Mouse (Mus musculus) midbrain, embryonic 12.5 days (tissue): Measurements from ENCODE around the gene Gng13. TPM values are rescaled to one million over a fixed set of nuclear protein-coding genes. Genes with fewer than 3 reads are reported as not detected.

Experiments used
- ATAC-seq: fragments of 200-750 bp; cut with Nextera tagmentation; 2 replicates; pipeline ENCODE4 v1.8.0; 2017; ENCODE audit warnings: low read depth, moderate TSS enrichment, moderate library complexity; ENCODE audit not compliant: low FRiP score
- H3K27ac ChIP-seq: fragments of 300-500 bp; sonication (generic); replicated peaks from 2 replicates; pipeline ENCODE4 v1.5.1; 2016; ENCODE audit warnings: mild to moderate bottlenecking
- H3K27me3 ChIP-seq: fragments of 300-500 bp; sonication (generic); 2 replicates; pipeline ENCODE4 v1.6.1; 2016; ENCODE audit warnings: mild to moderate bottlenecking
- H3K36me3 ChIP-seq: fragments of 300-500 bp; sonication (generic); 2 replicates; pipeline ENCODE4 v1.6.1; 2016
- H3K4me1 ChIP-seq: fragments of 300-500 bp; sonication (generic); 2 replicates; pipeline ENCODE4 v1.6.1; 2016
- H3K4me2 ChIP-seq: fragments of 300-500 bp; sonication (generic); replicated peaks from 2 replicates; pipeline ENCODE4 v1.6.1; 2016; ENCODE audit warnings: mild to moderate bottlenecking, moderate library complexity
- H3K4me3 ChIP-seq: fragments of 300-500 bp; sonication (generic); 2 replicates; pipeline ENCODE4 v1.5.1; 2016; ENCODE audit warnings: mild to moderate bottlenecking
- H3K9ac ChIP-seq: fragments of 300-500 bp; sonication (generic); replicated peaks from 2 replicates; pipeline ENCODE4 v1.6.1; 2016; ENCODE audit warnings: mild to moderate bottlenecking, moderate library complexity
- H3K9me3 ChIP-seq: fragments of 300-500 bp; sonication (generic); 2 replicates; pipeline ENCODE4 v1.6.1; 2016; ENCODE audit warnings: mild to moderate bottlenecking
- WGBS: fragments of 180-500 bp; shearing (Covaris S2); methylation state at CpG from one replicate; pipeline ENCODE4 v1.1.7; 2016; 5-methylcytosine and 5-hydroxymethylcytosine counted together
- polyA plus RNA-seq: library from polyadenylated mRNA; unstranded; fragments of >200 nt; fragmentation: Nextera tagmentation; extraction: Ambion mirVana; gene quantifications from 2 replicates; pipeline ENCODE4 v1.2.1, GENCODE M21; 2016

Gng13 gene
- polyA plus RNA-seq, 1 experiment from 2014 or later: 1.5 TPM

GRCm38 (mm10) chr17:25711136-25711535 lies 5.8 kb upstream of the Gng13 start:
- no peaks in the 10 kb centered on the region for H3K36me3 ChIP-seq
- no peak overlapping the region for H3K9ac ChIP-seq
- no peak overlapping the region for H3K4me2 ChIP-seq
- peaks cover 14% of the 10 kb centered on the region for H3K27me3 ChIP-seq
- no peak for ATAC-seq
- 84% methylated on average over 4 of the region's 4 CpGs for WGBS
- no peak overlapping the region for H3K4me3 ChIP-seq
- no peaks in the 10 kb centered on the region for H3K4me1 ChIP-seq
- no peaks in the 10 kb centered on the region for H3K9me3 ChIP-seq
- no peak overlapping the region for H3K27ac ChIP-seq

GRCm38 (mm10) chr17:25715627-25716026 lies 1.3 kb upstream of the Gng13 start:
- WGBS: 57% methylated on average over 3 of the region's 3 CpGs
- peaks cover 39% of the 10 kb centered on the region for H3K27me3 ChIP-seq

GRCm38 (mm10) chr17:25716130-25716529 lies 841 bp upstream of the Gng13 start:
- 5% methylated on average over 6 of the region's 6 CpGs for WGBS
- H3K27me3 ChIP-seq: peaks cover 39% of the 10 kb centered on the region
- no peak for ATAC-seq

More at GRCm38 (mm10) chr17:25715627-25716026, 1.3 kb upstream of the Gng13 start:
- Histone ChIP-seq H3K4me1 (peaks cover 11% of the 10 kb centered on the region), H3K9me3 (no peaks in the 10 kb centered on the region), H3K4me2 (no peak overlapping the region), H3K36me3 (peaks cover 14% of the 10 kb centered on the region), H3K9ac (no peak overlapping the region), H3K4me3 (no peak overlapping the region), H3K27ac (no peak overlapping the region)
- no peak for ATAC-seq

GRCm38 (mm10) chr17:25717691-25718090 lies 720 bp downstream of the Gng13 start:
- peak overlapping the region; percentile 41 for H3K4me3 ChIP-seq
- H3K4me2 ChIP-seq: peak overlapping the region; percentile 67
- peak overlapping the region; percentile 41; the same call in 1 of the 2 replicates for H3K9ac ChIP-seq
- H3K27ac ChIP-seq: no peak overlapping the region
- H3K36me3 ChIP-seq: peaks cover 30% of the 10 kb centered on the region
- peaks cover 39% of the 10 kb centered on the region for H3K27me3 ChIP-seq
- ATAC-seq: no peak
- no peaks in the 10 kb centered on the region for H3K9me3 ChIP-seq
- peaks cover 11% of the 10 kb centered on the region for H3K4me1 ChIP-seq
- 11% methylated on average over 6 of the region's 6 CpGs for WGBS

More at GRCm38 (mm10) chr17:25716130-25716529, 841 bp upstream of the Gng13 start:
- H3K36me3 ChIP-seq: peaks cover 19% of the 10 kb centered on the region
- H3K4me1 ChIP-seq: peaks cover 11% of the 10 kb centered on the region
- H3K4me2 ChIP-seq: no peak overlapping the region
- no peak overlapping the region for H3K27ac ChIP-seq
- no peaks in the 10 kb centered on the region for H3K9me3 ChIP-seq
- H3K9ac ChIP-seq: no peak overlapping the region
- H3K4me3 ChIP-seq: no peak overlapping the region

DNA sequence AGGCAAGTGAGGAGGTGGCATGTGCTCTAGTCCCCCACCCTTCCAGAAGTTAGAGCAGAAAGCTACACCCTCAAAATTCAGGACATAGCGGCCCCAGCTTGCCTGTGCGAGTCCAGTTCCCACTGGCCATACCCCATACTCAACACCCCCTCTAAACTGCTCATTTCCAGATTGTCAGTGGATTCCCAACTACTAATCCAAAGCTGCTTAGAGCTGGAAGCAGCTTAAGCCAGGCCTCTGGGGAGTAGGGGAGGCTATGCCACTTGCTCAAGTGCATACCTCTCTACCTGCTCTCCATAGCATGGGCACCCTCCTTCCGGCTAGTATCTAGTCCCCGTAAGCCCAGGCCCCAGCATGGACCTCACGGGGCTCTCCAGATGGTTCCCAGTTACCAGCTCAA lies 4.5 kb downstream of the Gng13 start:
- no peak overlapping the region for H3K4me3 ChIP-seq
- H3K9me3 ChIP-seq: no peaks in the 10 kb centered on the region
- no peak overlapping the region for H3K27ac ChIP-seq
- ATAC-seq: no peak
- H3K4me1 ChIP-seq: peaks cover 22% of the 10 kb centered on the region
- no peak overlapping the region for H3K4me2 ChIP-seq
- peaks cover 41% of the 10 kb centered on the region for H3K36me3 ChIP-seq
- peaks cover 22% of the 10 kb centered on the region for H3K27me3 ChIP-seq
- no peak overlapping the region for H3K9ac ChIP-seq
- 96% methylated on average over 5 of the region's 5 CpGs for WGBS

- Histone ChIP-seq H3K27me3 (peaks cover 2% of the 10 kb centered on the region; the same call in 1 of the 2 replicates), H3K36me3 (peaks cover 41% of the 10 kb centered on the region), H3K4me1 (peaks cover 24% of the 10 kb centered on the region), H3K9ac (no peak overlapping the region), H3K4me3 (no peak overlapping the region), H3K4me2 (no peak overlapping the region), H3K9me3 (no peaks in the 10 kb centered on the region), H3K27ac (no peak overlapping the region)
- WGBS: 95% methylated on average over 19 of the region's 19 CpGs
- no peak for ATAC-seq
Measured at GRCm38 (mm10) chr17:25723470-25723869, 6.5 kb downstream of the Gng13 start.

GRCm38 (mm10) chr17:25723919-25724318 lies 6.9 kb downstream of the Gng13 start:
- no peak for ATAC-seq
- H3K4me3 ChIP-seq: no peak overlapping the region
- H3K4me1 ChIP-seq: peaks cover 29% of the 10 kb centered on the region
- no peaks in the 10 kb centered on the region for H3K9me3 ChIP-seq
- no peak overlapping the region for H3K27ac ChIP-seq
- no peak overlapping the region for H3K9ac ChIP-seq
- WGBS: 74% methylated on average over 7 of the region's 7 CpGs
- no peaks in the 10 kb centered on the region for H3K27me3 ChIP-seq
- H3K4me2 ChIP-seq: no peak overlapping the region
- peaks cover 41% of the 10 kb centered on the region for H3K36me3 ChIP-seq

DNA sequence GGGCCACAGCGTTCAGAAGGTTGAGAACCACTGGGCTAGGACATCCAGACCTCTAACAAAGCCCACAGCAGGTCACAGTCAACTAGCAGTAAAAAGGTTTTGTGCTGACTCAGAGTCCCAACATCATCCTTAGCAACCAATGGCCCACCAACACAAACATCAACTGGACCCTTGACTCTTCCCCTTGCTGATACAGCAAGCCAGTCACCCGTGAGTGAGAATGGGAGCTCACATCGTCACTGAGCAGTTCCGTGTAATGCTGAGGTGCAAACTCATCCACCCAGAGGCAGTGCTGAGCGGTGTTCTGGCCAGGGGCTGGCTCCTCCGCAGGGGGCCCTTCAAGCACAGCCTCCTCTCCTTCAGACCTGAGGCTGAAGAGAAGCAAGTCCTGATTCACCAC lies 8.3 kb downstream of the Gng13 start:
- no peak overlapping the region for H3K4me3 ChIP-seq
- H3K4me1 ChIP-seq: peaks cover 29% of the 10 kb centered on the region
- H3K9me3 ChIP-seq: no peaks in the 10 kb centered on the region
- no peak for ATAC-seq
- no peak overlapping the region for H3K27ac ChIP-seq
- no peak overlapping the region for H3K9ac ChIP-seq
- no peak overlapping the region for H3K4me2 ChIP-seq
- 81% methylated on average over 6 of the region's 6 CpGs for WGBS
- no peaks in the 10 kb centered on the region for H3K27me3 ChIP-seq
- H3K36me3 ChIP-seq: peaks cover 33% of the 10 kb centered on the region

DNA sequence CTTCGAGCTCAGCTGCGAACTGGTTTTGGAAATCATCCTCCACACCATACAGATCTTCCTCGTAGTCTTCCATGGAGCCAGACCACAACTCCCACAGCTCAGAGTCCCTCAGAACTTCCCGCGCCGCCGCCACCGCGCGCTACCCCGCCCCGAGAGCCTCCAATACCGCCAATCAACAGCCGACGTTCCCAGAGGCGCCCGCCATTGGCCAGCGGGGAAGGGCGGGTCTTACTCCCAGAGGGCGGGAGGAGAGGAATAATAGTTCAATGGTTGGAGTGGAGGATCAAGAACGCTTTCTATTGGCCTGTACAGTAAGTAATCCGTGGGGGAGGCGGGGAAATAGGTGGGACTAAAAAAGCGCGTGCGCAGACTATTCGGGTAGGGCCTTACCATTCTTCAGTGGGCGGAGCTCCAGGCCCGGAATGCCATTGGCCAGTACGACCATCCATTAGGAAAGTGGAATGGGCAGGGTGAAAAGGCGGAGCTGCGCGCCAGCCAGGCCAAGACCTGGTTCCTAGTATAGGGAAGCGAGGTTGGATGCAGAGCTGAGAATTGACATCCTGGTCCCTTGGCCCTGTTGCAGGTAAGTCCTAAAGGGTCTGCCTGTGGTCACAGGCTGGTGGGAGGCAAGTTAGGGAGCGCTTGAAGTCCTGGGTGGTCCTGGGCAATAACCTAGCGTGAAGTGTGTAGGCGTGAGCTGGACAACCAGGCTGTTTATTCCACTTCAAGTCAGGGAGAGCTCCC lies 10.5 kb downstream of the Gng13 start, which contains the start of the genes Chtf18 and Rpusd1:
Chtf18 (minus strand) TSS at position 155 of the 744 bp plus-strand sequence.
Rpusd1 (plus strand) TSS at position 406 of the 744 bp plus-strand sequence.
- Histone ChIP-seq H3K27ac (no peak within 1 kb of the TSS), H3K36me3 (peaks cover 27% of the 10 kb centered on the region), H3K9me3 (no peaks in the 10 kb centered on the region), H3K4me1 (peaks cover 29% of the 10 kb centered on the region), H3K4me2 (peak within 1 kb of the TSS; percentile 94), H3K4me3 (peak within 1 kb of the TSS; percentile 57), H3K27me3 (no peaks in the 10 kb centered on the region), H3K9ac (peak within 1 kb of the TSS; percentile 74)
- peak; percentile 98 for ATAC-seq
- WGBS: under 1% methylated on average over 37 of the region's 37 CpGs

DNA sequence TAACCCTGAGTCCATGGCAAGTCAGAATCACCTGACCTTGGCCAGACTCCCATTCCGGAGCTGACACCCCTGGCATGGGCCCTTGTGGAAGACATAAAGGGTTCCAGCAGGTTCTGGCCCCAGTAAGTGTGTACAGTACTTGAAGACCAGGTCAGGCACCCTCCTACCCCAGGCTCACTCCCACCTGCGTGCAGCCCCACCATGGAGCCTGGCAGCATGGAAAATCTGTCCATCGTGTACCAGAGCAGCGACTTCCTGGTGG lies 11.0 kb downstream of the Gng13 start:
- peak overlapping the region; percentile 74 for H3K9ac ChIP-seq
- no peak; the same call in 1 of the 2 replicates for ATAC-seq
- WGBS: 26% methylated on average over 4 of the region's 4 CpGs
- H3K36me3 ChIP-seq: peaks cover 22% of the 10 kb centered on the region
- H3K9me3 ChIP-seq: no peaks in the 10 kb centered on the region
- H3K4me1 ChIP-seq: peaks cover 29% of the 10 kb centered on the region
- H3K27ac ChIP-seq: no peak overlapping the region
- H3K27me3 ChIP-seq: no peaks in the 10 kb centered on the region
- peak overlapping the region; percentile 57 for H3K4me3 ChIP-seq
- peak overlapping the region; percentile 88 for H3K4me2 ChIP-seq

DNA sequence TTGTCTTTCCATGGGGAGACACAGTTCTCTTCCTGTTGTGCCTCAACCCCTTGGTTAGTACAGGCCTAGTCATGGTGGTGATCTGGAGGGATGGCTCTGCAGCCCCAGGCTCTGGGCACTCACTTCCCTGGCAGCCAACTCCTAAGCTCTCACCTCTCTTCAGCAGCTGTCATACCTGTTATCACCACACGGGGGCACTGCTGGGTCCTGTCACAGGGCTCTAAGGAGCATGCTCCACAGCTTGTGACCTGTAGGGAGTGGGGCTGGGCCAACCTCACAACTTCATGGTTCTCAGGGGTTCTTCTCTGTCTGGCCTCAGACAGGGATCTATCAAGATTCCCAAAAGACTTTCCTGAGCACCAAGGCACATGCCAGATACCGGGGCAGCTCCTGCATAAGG lies 15.1 kb downstream of the Gng13 start:
- H3K27ac ChIP-seq: no peak overlapping the region
- no peak for ATAC-seq
- 19% methylated on average over 2 of the region's 2 CpGs for WGBS
- no peaks in the 10 kb centered on the region for H3K9me3 ChIP-seq
- no peak overlapping the region for H3K4me2 ChIP-seq
- H3K9ac ChIP-seq: no peak overlapping the region
- H3K4me1 ChIP-seq: peaks cover 11% of the 10 kb centered on the region
- H3K36me3 ChIP-seq: peaks cover 13% of the 10 kb centered on the region; the same call in 1 of the 2 replicates
- H3K4me3 ChIP-seq: no peak overlapping the region
- H3K27me3 ChIP-seq: no peaks in the 10 kb centered on the region

DNA sequence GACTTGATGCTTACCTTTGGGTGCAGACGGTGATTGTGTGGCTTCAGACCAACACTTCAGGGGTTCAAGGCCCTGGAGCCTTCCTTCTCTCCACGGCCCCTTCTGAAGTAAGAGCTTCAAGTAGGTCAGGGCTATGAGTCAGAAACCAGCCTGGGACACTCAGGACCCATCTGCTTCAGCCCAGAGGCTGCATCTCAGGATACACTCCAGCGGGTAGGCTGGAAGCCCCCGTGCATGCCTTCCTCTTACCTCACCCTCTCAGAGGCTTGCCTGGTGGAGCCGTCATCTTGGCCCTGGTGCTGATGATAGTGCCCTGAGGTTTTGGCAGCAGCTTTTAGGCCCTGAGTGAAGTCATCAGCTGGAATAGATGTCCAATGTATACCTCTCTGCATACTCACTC lies 18.3 kb downstream of the Gng13 start:
- Histone ChIP-seq H3K4me3 (no peak overlapping the region), H3K27ac (no peak overlapping the region), H3K4me1 (no peaks in the 10 kb centered on the region), H3K27me3 (peaks cover 4% of the 10 kb centered on the region; the same call in 1 of the 2 replicates), H3K9ac (no peak overlapping the region), H3K36me3 (peaks cover 11% of the 10 kb centered on the region; the same call in 1 of the 2 replicates), H3K9me3 (no peaks in the 10 kb centered on the region), H3K4me2 (no peak overlapping the region)
- no peak for ATAC-seq
- WGBS: 87% methylated on average over 5 of the region's 5 CpGs
